Mouse (Mus musculus) forebrain, embryonic 16.5 days (tissue): ENCODE data around the gene Tgtp1. TPM values are rescaled to one million over a fixed set of nuclear protein-coding genes. Genes with fewer than 3 reads are reported as not detected.
"Not testable (repeated sequence)": the region's sequence is repeated elsewhere in the genome, so short reads cannot be mapped to it uniquely, and the experiment has no call there.

Source experiments
- ATAC-seq: fragments of 200-750 bp; cut with Nextera tagmentation; 2 replicates; pipeline ENCODE4 v1.8.0; 2017; ENCODE audit warnings: mild to moderate bottlenecking, moderate library complexity
- H3K27ac ChIP-seq: fragments of 300-500 bp; sonication (generic); 2 replicates; pipeline ENCODE4 v1.5.1; 2014; ENCODE audit warnings: low read length, control low read depth
- H3K27me3 ChIP-seq: fragments of 300-500 bp; sonication (generic); replicated peaks from 2 replicates; pipeline ENCODE4 v1.6.1; 2014; ENCODE audit warnings: low read length; ENCODE audit not compliant: control insufficient read depth, insufficient read depth
- H3K36me3 ChIP-seq: fragments of 300-500 bp; sonication (generic); 2 replicates; pipeline ENCODE4 v1.6.1; 2014; ENCODE audit not compliant: control insufficient read depth, insufficient read depth
- H3K4me1 ChIP-seq: fragments of 300-500 bp; sonication (generic); replicated peaks from 2 replicates; pipeline ENCODE4 v1.6.1; 2014; ENCODE audit warnings: low read length; ENCODE audit not compliant: control insufficient read depth, insufficient read depth
- H3K4me2 ChIP-seq: fragments of 300-500 bp; sonication (generic); 2 replicates; pipeline ENCODE4 v1.6.1; 2014; ENCODE audit warnings: mild to moderate bottlenecking, low read length, control low read depth
- H3K4me3 ChIP-seq: fragments of 300-500 bp; sonication (generic); replicated peaks from 2 replicates; pipeline ENCODE4 v1.5.1; 2014; ENCODE audit warnings: mild to moderate bottlenecking, low read length, control low read depth
- H3K9ac ChIP-seq: fragments of 300-500 bp; sonication (generic); replicated peaks from 2 replicates; pipeline ENCODE4 v1.6.1; 2014; ENCODE audit warnings: low read depth, low read length, control low read depth
- H3K9me3 ChIP-seq: fragments of 300-500 bp; sonication (generic); 2 replicates; pipeline ENCODE4 v1.6.1; 2016; ENCODE audit warnings: low read length; ENCODE audit not compliant: control insufficient read depth
- WGBS: fragments of 180-500 bp; shearing (Covaris S2); extraction: QIAGEN DNeasy Blood & Tissue Kit; methylation state at CpG from one replicate; pipeline ENCODE4 v1.1.7; 2014; 5-methylcytosine and 5-hydroxymethylcytosine counted together
- polyA plus RNA-seq: library from polyadenylated mRNA; unstranded; fragments of >200 nt; fragmentation: Nextera tagmentation; extraction: Ambion mirVana; gene quantifications from 2 replicates; pipeline ENCODE4 v1.2.1, GENCODE M21; 2015

Tgtp1 gene
- polyA plus RNA-seq, 1 experiment from 2014 or later = not detected

GRCm38 (mm10) chr11:48980052-48980451, 13.9 kb downstream of the Tgtp1 start:
- not testable (repeated sequence) for H3K27me3 ChIP-seq, H3K27ac ChIP-seq, ATAC-seq, H3K4me3 ChIP-seq, H3K9ac ChIP-seq, H3K4me2 ChIP-seq, H3K9me3 ChIP-seq, H3K4me1 ChIP-seq, H3K36me3 ChIP-seq
- no CpG with 5 or more reads among the region's 5 CpGs for WGBS

- not testable (repeated sequence) for H3K4me1 ChIP-seq, H3K9me3 ChIP-seq, H3K4me2 ChIP-seq, H3K4me3 ChIP-seq, H3K36me3 ChIP-seq, ATAC-seq, H3K27me3 ChIP-seq, H3K9ac ChIP-seq, H3K27ac ChIP-seq
- no CpG with 5 or more reads among the region's 3 CpGs for WGBS
Observed at GRCm38 (mm10) chr11:48979251-48979650, 14.7 kb downstream of the Tgtp1 start, which contains the start of gene 9930111J21Rik1. Gene 9930111J21Rik1, minus strand, starts transcription at chr11:48979398.

- no CpG with 5 or more reads among the region's 1 CpGs for WGBS
- ATAC-seq = not testable (repeated sequence)
Observed at GRCm38 (mm10) chr11:48978240-48978939, 15.6 kb downstream of the Tgtp1 start, which contains the start of gene Olfr56. Gene Olfr56, plus strand, starts transcription at chr11:48978889.

DNA sequence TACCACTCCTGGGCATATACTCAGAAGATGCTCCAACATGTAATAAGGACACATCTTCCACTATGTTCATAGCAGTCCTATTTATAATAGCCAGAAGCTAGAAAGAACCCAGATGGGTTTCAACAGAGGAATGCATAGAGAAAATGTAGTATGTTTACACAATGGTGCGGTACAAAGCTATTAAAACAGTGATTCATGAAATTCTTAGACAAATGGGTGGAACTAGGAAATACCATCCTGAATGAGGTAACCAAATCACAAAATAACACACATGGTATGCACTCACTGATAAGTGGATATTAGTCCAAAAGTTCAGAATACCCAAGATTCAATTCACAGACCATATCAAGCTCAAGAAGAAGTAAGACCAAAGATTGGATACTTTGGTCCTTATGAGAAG, 19.3 kb downstream of the Tgtp1 start:
- H3K9ac ChIP-seq, H3K9me3 ChIP-seq, H3K4me3 ChIP-seq, H3K4me1 ChIP-seq, H3K27ac ChIP-seq, H3K36me3 ChIP-seq, H3K27me3 ChIP-seq, ATAC-seq, H3K4me2 ChIP-seq: not testable (repeated sequence)
- WGBS = no CpG with 5 or more reads among the region's 1 CpGs

More at GRCm38 (mm10) chr11:48978240-48978939, 15.6 kb downstream of the Tgtp1 start, which contains the start of gene Olfr56:
- H3K27ac ChIP-seq, H3K4me2 ChIP-seq, H3K9me3 ChIP-seq, H3K9ac ChIP-seq, H3K4me1 ChIP-seq, H3K4me3 ChIP-seq, H3K36me3 ChIP-seq, H3K27me3 ChIP-seq: not testable (repeated sequence)

DNA sequence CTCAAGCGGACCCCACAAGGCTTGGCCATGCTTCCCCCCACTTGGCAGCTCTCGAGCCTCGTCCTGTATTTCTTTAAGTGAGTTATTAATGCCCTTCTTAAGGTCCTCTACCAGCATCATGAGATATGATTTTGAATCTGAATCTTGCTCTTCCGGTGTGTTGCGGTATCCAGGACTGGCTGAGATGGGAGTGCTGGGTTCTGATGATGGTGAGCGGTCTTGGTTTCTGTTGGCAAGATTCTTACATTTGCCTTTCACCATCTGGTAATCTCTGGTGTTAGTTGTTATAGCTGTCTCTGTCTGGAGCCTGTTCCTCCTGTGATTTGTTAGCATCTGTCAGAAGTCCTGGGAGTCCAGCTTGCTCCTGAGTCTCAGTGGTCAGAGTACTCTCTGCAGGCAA, 47.9 kb downstream of the Tgtp1 start, which contains the start of gene Psme2b:
TSS of gene Psme2b (minus strand) at position 101 of the 400 bp plus-strand sequence.
- not testable (repeated sequence) for H3K9me3 ChIP-seq, H3K27ac ChIP-seq, H3K27me3 ChIP-seq, H3K4me1 ChIP-seq, H3K4me3 ChIP-seq, H3K36me3 ChIP-seq, H3K4me2 ChIP-seq, H3K9ac ChIP-seq, ATAC-seq
- WGBS = 98% methylated on average over 6 of the region's 6 CpGs

GRCm38 (mm10) chr11:48939286-48939685, 54.7 kb downstream of the Tgtp1 start:
- not testable (repeated sequence) for H3K4me3 ChIP-seq, H3K27me3 ChIP-seq, H3K9me3 ChIP-seq, H3K27ac ChIP-seq, H3K4me2 ChIP-seq, H3K9ac ChIP-seq, ATAC-seq, H3K4me1 ChIP-seq, H3K36me3 ChIP-seq

Other genes starting within 250 kb of the Tgtp1 start
- gene Rack1, start 193.8 kb downstream of the Tgtp1 start, polyA plus RNA-seq = 451 and 473 TPM in 2 replicates
- 7.2 and 7.6 TPM in 2 replicates for gene Trim41, start 176.8 kb downstream of the Tgtp1 start, polyA plus RNA-seq
- gene Trim7, start 168.0 kb downstream of the Tgtp1 start, polyA plus RNA-seq = 1.4 and 2.0 TPM in 2 replicates
- gene Gm12184, start 167.5 kb downstream of the Tgtp1 start, polyA plus RNA-seq = 2.8 and 3.9 TPM in 2 replicates
- gene Irgm1, start 122.5 kb downstream of the Tgtp1 start, polyA plus RNA-seq = 1.6 TPM in 2 replicates
- 0.20 and 0.24 TPM in 2 replicates for gene Gm5431, start 92.0 kb downstream of the Tgtp1 start, polyA plus RNA-seq
- 1.0 and 2.3 TPM in 2 replicates for gene Psme2b, start 48.0 kb downstream of the Tgtp1 start, polyA plus RNA-seq
- gene Olfr56, start 15.3 kb downstream of the Tgtp1 start, polyA plus RNA-seq = not detected in 2 replicates
- gene 9930111J21Rik1, start 14.8 kb downstream of the Tgtp1 start, polyA plus RNA-seq = 0.39 and 0.71 TPM in 2 replicates
- gene Gm12185, start 1.9 kb downstream of the Tgtp1 start, polyA plus RNA-seq = not detected in 2 replicates
- gene 9930111J21Rik2, start 57.1 kb upstream of the Tgtp1 start, polyA plus RNA-seq = 0.34 and 0.53 TPM in 2 replicates
- gene Tgtp2, start 70.0 kb upstream of the Tgtp1 start, polyA plus RNA-seq = not detected in 2 replicates
- gene Ifi47, start 82.4 kb upstream of the Tgtp1 start, polyA plus RNA-seq = 0.56 and 0.81 TPM in 2 replicates
- gene Olfr1396, start 120.7 kb upstream of the Tgtp1 start, polyA plus RNA-seq = not detected in 2 replicates
- gene Olfr1395, start 148.1 kb upstream of the Tgtp1 start, polyA plus RNA-seq = not detected in 2 replicates
- gene Olfr1394, start 160.2 kb upstream of the Tgtp1 start, polyA plus RNA-seq = not detected in 2 replicates
- not detected in 2 replicates for gene Btnl9, start 193.0 kb upstream of the Tgtp1 start, polyA plus RNA-seq
- 59.1 and 64.9 TPM in 2 replicates for gene Zfp62, start 209.1 kb upstream of the Tgtp1 start, polyA plus RNA-seq